Mouse (Mus musculus): Measurements from ENCODE around the gene Rabl3. TPM values are rescaled to one million over a fixed set of nuclear protein-coding genes. Genes with fewer than 3 reads are reported as not detected.

Gene Rabl3
- total RNA-seq, 1 experiment = 8.3 TPM

- Histone ChIP-seq H3K9me3 (ENCODE audit: control insufficient read depth, insufficient read depth, low read depth, low read length) (no peaks in the 10 kb centered on the region), H3K36me3 (ENCODE audit: control insufficient read depth, insufficient read depth, low read length, poor library complexity, severe bottlenecking) (peaks cover 14% of the 10 kb centered on the region), H3K9ac (ENCODE audit: insufficient read depth, low read depth, low read length, poor library complexity, severe bottlenecking) (no peak overlapping the region), H3K4me3 (ENCODE audit: insufficient read depth in 1 of 2, low read depth in 1 of 2, low read length in 2 of 2, poor library complexity in 1 of 2, severe bottlenecking in 1 of 2) (no peak overlapping the region), H3K4me1 (ENCODE audit: control insufficient read depth in 2 of 2, insufficient read depth in 2 of 2, low read length in 2 of 2, poor library complexity in 1 of 2) (no peaks in the 10 kb centered on the region), H3K27ac (ENCODE audit: insufficient read depth, low read depth, low read length, poor library complexity, severe bottlenecking) (no peak overlapping the region)
- in situ Hi-C loops (cut with MboI; ENCODE audit: low sequenced_read_pairs in 2 of 2, unreplicated experiment in 2 of 2) = no loop called here
- no peak for DNase-seq (ENCODE audit: low read depth, low spot score)
- no peak for TF ChIP-seq ZC3H11A (IDR thresholded peaks at IDR 0.05; ENCODE audit: borderline replicate concordance, low read depth, low read length)
- no peak for TF ChIP-seq HCFC1 (IDR thresholded peaks at IDR 0.05; ENCODE audit: borderline replicate concordance, insufficient read depth, low read length)
- TF ChIP-seq ZNF384 (IDR thresholded peaks at IDR 0.05; ENCODE audit: low read depth, low read length) = no peak
- no peak for TF ChIP-seq CHD2 (IDR thresholded peaks at IDR 0.05; ENCODE audit: low read depth, low read length)
- no peak for TF ChIP-seq MAFK (IDR thresholded peaks at IDR 0.05; ENCODE audit: insufficient read depth, low read depth, low read length)
Measured at GRCm38 (mm10) chr16:37506751-37507150, 32.9 kb upstream of the Rabl3 start.

- no peak overlapping the region for H3K27ac ChIP-seq (ENCODE audit: insufficient read depth, low read depth, low read length, poor library complexity, severe bottlenecking)
- H3K36me3 ChIP-seq (ENCODE audit: control insufficient read depth, insufficient read depth, low read length, poor library complexity, severe bottlenecking) = peaks cover 20% of the 10 kb centered on the region
- no peaks in the 10 kb centered on the region for H3K4me1 ChIP-seq (ENCODE audit: control insufficient read depth in 2 of 2, insufficient read depth in 2 of 2, low read length in 2 of 2, poor library complexity in 1 of 2)
- in situ Hi-C loops (cut with MboI; ENCODE audit: low sequenced_read_pairs in 2 of 2, unreplicated experiment in 2 of 2) = no loop called here
- TF ChIP-seq ZNF384 (IDR thresholded peaks at IDR 0.05; ENCODE audit: low read depth, low read length) (no peak), ZC3H11A (IDR thresholded peaks at IDR 0.05; ENCODE audit: borderline replicate concordance, low read depth, low read length) (no peak), MAFK (IDR thresholded peaks at IDR 0.05; ENCODE audit: insufficient read depth, low read depth, low read length) (no peak), CHD2 (IDR thresholded peaks at IDR 0.05; ENCODE audit: low read depth, low read length) (no peak), HCFC1 (IDR thresholded peaks at IDR 0.05; ENCODE audit: borderline replicate concordance, insufficient read depth, low read length) (no peak)
- DNase-seq (ENCODE audit: low read depth, low spot score) = no peak
- no peak overlapping the region for H3K9ac ChIP-seq (ENCODE audit: insufficient read depth, low read depth, low read length, poor library complexity, severe bottlenecking)
- no peak overlapping the region for H3K4me3 ChIP-seq (ENCODE audit: insufficient read depth in 1 of 2, low read depth in 1 of 2, low read length in 2 of 2, poor library complexity in 1 of 2, severe bottlenecking in 1 of 2)
- no peaks in the 10 kb centered on the region for H3K9me3 ChIP-seq (ENCODE audit: control insufficient read depth, insufficient read depth, low read depth, low read length)
Measured at GRCm38 (mm10) chr16:37511489-37511888, 28.2 kb upstream of the Rabl3 start.

DNA sequence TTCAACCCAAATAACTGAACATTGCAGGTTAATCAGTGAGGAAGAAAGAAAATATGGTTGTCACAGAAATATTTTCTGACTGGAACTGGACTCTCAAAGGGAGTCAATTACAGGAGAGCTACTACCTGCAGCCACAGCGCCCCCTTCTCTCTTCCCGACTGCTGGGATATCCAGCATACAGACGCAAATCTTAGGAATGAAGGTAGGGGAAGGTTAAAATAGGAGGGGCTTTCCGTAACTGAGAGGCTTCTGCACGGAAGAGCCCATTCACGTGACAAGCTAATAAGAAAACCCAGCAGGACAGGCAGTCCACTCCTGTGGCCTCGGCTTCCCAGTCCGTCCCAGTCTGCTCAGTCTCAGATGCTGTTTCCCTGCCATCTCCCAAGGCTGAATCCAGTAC is 25.0 kb upstream of the Rabl3 start:
- Histone ChIP-seq H3K27ac (ENCODE audit: insufficient read depth, low read depth, low read length, poor library complexity, severe bottlenecking) (no peak overlapping the region), H3K4me1 (ENCODE audit: control insufficient read depth in 2 of 2, insufficient read depth in 2 of 2, low read length in 2 of 2, poor library complexity in 1 of 2) (no peaks in the 10 kb centered on the region), H3K9me3 (ENCODE audit: control insufficient read depth, insufficient read depth, low read depth, low read length) (no peaks in the 10 kb centered on the region), H3K36me3 (ENCODE audit: control insufficient read depth, insufficient read depth, low read length, poor library complexity, severe bottlenecking) (peaks cover 22% of the 10 kb centered on the region), H3K9ac (ENCODE audit: insufficient read depth, low read depth, low read length, poor library complexity, severe bottlenecking) (no peak overlapping the region), H3K4me3 (ENCODE audit: insufficient read depth in 1 of 2, low read depth in 1 of 2, low read length in 2 of 2, poor library complexity in 1 of 2, severe bottlenecking in 1 of 2) (no peak overlapping the region)
- no peak for DNase-seq (ENCODE audit: low read depth, low spot score)
- TF ChIP-seq ZC3H11A (IDR thresholded peaks at IDR 0.05; ENCODE audit: borderline replicate concordance, low read depth, low read length) (no peak), ZNF384 (IDR thresholded peaks at IDR 0.05; ENCODE audit: low read depth, low read length) (no peak), HCFC1 (IDR thresholded peaks at IDR 0.05; ENCODE audit: borderline replicate concordance, insufficient read depth, low read length) (no peak), CHD2 (IDR thresholded peaks at IDR 0.05; ENCODE audit: low read depth, low read length) (no peak), MAFK (IDR thresholded peaks at IDR 0.05; ENCODE audit: insufficient read depth, low read depth, low read length) (no peak)
- in situ Hi-C loops (cut with MboI; ENCODE audit: low sequenced_read_pairs in 2 of 2, unreplicated experiment in 2 of 2) = no loop called here

- in situ Hi-C loops (cut with MboI; ENCODE audit: low sequenced_read_pairs in 2 of 2, unreplicated experiment in 2 of 2) = no loop called here
- H3K9me3 ChIP-seq (ENCODE audit: control insufficient read depth, insufficient read depth, low read depth, low read length) = no peaks in the 10 kb centered on the region
- no peaks in the 10 kb centered on the region for H3K4me1 ChIP-seq (ENCODE audit: control insufficient read depth in 2 of 2, insufficient read depth in 2 of 2, low read length in 2 of 2, poor library complexity in 1 of 2)
- H3K9ac ChIP-seq (ENCODE audit: insufficient read depth, low read depth, low read length, poor library complexity, severe bottlenecking) = no peak overlapping the region
- no peak overlapping the region for H3K27ac ChIP-seq (ENCODE audit: insufficient read depth, low read depth, low read length, poor library complexity, severe bottlenecking)
- TF ChIP-seq MAFK (IDR thresholded peaks at IDR 0.05; ENCODE audit: insufficient read depth, low read depth, low read length) (no peak), HCFC1 (IDR thresholded peaks at IDR 0.05; ENCODE audit: borderline replicate concordance, insufficient read depth, low read length) (no peak), CHD2 (IDR thresholded peaks at IDR 0.05; ENCODE audit: low read depth, low read length) (no peak), ZC3H11A (IDR thresholded peaks at IDR 0.05; ENCODE audit: borderline replicate concordance, low read depth, low read length) (no peak), ZNF384 (IDR thresholded peaks at IDR 0.05; ENCODE audit: low read depth, low read length) (no peak)
- H3K36me3 ChIP-seq (ENCODE audit: control insufficient read depth, insufficient read depth, low read length, poor library complexity, severe bottlenecking) = peaks cover 22% of the 10 kb centered on the region
- DNase-seq (ENCODE audit: low read depth, low spot score) = no peak
- no peak overlapping the region for H3K4me3 ChIP-seq (ENCODE audit: insufficient read depth in 1 of 2, low read depth in 1 of 2, low read length in 2 of 2, poor library complexity in 1 of 2, severe bottlenecking in 1 of 2)
Measured at GRCm38 (mm10) chr16:37516376-37516993, 23.2 kb upstream of the Rabl3 start.

Measured in ES-E14 (cell line).